Mouse (Mus musculus) cerebellum, postnatal 4 days (tissue): ENCODE results near the gene Vim.
"Not testable (repeated sequence)": the region's sequence is repeated elsewhere in the genome, so short reads cannot be mapped to it uniquely, and the experiment has no call there.

ENCODE experiments used
- DNase-seq, 2 experiments: peaks; one replicate each; pipeline ENCODE4 v3.0.0; 2022; ENCODE audit warnings: low spot score in 2 of 2, mixed read lengths in 1 of 2

Vim gene

DNA sequence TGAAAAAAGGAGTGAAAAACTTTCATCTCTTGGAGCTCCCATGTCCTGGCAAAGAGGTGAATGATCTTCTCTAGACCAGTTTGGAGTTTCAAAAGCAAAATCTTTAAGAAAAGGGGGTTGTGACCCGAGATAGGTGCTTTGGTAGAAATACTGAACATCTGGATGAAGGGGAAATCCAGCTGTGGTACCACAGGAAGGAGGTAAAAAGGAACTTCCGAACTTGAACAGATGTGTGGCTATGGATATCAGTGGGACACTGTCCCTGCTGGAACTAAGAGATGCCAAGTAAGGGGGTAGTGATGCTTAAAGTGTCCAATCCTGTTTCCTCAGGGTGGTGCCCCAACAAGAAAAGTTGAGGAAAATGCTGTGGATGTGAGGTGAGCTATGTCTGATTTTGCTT, 3.6 kb upstream of the Vim start:
- DNase-seq = no peak

DNA sequence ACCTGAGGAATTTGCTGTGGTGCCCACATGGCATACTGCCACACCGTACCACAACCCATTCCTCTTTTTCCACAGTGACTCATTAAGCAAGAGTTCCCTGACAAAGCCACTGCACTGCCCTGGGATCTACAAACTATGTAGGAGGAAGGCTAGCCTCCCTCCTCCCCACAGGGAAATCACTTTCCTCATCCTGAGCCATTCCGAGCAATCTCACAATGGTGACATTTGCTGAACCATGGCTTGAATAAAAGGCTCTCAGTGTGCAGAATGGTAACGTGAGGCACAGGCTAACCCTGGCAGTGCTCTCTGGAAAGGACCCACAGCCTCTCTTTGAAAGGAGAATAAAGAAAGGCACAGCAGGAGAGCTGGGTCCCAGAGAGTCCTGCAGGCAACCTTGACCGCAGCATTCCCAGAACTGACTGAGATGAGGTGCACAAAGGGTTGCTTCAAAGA, 1.6 kb upstream of the Vim start:
- DNase-seq = no peak

DNA sequence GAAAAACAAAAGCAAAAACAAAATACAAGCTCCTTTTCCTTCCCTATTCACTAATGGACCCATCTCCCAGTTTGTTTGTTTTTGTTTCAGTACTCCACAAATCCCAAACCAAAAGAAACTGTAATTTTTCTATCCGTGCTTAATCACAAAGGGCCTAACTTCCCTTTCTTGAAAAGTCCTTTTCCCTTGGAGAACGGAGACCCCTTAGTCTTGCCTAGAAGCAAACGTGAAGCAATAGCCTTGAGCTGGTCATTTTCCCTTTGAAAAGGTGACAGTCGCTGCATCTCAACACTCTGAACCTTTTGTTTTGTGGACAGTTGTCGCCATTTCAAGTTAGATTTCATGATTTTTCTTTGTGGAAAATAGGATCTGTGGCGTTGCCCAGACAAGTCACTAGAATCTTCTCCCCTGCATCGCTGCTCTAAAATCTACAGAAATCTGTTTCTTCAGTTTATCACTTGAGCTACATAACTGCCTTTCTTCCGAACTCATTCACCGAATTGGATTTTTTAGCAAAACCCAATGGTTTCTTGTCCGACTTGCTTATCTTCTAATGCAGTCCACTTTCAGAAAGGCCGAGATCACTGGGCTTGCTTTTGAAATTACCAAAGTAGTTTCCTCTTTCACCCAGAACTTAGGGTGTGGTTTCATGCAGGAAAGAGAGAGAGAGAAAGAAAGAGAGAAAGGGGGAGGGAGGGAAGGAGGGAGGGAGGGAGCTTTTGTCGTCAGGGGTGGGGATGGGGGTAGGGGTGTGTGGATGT, 900 bp upstream of the Vim start:
- no peak for DNase-seq

DNA sequence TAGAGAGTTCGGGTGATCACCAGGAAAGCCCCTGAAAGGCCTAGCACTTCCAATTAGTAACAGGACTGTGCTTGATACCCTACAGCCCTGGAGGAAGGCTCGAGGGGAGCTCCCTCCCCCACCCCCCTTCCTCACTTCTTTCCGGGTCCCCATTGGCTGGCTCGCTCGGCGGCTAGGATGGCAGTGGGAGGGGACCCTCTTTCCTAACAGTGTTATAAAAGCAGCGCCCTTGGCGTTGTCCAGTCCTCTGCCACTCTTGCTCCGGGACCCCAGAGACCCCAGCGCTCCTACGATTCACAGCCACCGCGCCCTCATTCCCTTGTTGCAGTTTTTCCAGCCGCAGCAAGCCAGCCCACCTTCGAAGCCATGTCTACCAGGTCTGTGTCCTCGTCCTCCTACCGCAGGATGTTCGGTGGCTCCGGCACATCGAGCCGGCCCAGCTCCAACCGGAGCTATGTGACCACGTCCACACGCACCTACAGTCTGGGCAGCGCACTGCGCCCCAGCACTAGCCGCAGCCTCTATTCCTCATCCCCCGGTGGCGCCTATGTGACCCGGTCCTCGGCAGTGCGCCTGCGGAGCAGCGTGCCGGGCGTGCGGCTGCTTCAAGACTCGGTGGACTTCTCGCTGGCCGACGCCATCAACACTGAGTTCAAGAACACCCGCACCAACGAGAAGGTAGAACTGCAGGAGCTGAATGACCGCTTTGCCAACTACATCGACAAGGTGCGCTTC, 506 bp downstream of the Vim start:
- peak; percentile 39 to 73 for DNase-seq

DNA sequence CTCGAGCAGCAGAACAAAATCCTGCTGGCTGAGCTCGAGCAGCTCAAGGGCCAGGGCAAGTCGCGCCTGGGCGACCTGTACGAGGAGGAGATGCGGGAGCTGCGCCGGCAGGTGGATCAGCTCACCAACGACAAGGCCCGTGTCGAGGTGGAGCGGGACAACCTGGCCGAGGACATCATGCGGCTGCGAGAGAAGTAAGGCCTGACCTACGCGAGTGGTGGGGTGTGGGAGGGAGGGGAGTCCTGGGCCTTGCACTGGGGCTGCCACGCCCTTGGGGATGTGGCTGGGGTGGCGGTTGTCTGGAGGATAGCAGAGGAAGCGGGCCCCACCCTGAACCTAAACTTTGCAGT, 1.0 kb downstream of the Vim start:
- DNase-seq = peak in 1 of 2 experiments; percentile 22

DNA sequence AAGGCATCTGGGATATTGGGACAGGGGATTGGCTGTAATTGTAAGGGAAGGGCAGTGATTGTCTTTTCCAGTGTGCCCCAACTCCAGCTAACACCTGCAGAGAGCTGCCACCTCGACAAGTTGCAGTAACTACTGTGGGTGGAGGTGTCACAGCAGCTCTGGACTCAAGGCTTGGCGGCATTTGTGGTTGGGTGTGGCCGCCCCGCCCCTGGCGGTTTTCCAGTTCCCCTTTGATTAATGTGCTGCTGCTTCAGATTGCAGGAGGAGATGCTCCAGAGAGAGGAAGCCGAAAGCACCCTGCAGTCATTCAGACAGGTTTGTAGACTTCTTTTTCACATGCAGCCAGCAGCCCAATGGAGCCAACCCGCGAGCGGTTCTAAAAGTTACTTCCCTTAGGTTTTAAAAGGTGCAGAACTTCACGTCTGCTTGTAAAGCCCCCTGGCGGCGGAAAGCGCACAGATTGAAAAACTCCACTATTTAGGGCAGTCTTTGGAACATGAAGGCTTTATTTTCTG, 1.6 kb downstream of the Vim start:
- DNase-seq = peak; percentile 53 to 74

DNA sequence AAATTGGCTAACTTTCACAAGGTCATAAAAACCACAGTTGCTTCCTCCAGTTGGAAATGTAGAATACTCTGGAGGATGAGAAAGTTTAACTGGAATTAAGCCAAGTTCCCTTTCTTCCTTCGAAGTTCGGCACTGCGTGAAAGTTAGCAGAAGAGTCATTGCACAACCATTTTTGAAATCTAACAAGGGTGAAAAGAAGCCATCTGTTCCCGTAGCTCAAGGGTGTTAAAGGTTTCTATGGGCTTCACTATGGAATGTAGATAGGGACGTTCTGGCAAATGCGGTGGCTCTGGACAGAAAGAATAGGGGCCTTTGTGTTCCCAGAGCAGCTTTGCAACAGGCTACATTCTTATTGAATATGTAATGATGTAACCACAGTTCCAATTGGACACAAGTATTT, 2.2 kb downstream of the Vim start:
- DNase-seq = no peak

DNA sequence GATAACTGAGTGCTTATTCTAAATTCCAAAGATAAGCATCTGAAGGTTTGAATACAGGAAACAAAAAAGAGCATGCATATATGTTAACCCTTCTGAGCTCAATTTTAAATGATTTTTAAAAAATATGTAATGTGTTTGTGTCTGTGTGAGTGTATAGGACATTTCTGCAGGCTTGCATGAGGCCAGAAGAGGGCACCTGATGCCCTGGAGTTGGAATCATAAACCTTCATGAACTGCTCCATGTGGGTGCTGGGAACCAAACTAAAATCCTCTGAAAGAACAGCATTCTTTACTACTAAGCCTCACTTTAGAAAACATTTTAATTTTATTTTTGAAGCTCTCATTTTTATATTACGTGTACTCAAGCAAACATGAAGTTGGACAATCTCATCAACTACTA, 3.7 kb downstream of the Vim start:
- no peak for DNase-seq

DNA sequence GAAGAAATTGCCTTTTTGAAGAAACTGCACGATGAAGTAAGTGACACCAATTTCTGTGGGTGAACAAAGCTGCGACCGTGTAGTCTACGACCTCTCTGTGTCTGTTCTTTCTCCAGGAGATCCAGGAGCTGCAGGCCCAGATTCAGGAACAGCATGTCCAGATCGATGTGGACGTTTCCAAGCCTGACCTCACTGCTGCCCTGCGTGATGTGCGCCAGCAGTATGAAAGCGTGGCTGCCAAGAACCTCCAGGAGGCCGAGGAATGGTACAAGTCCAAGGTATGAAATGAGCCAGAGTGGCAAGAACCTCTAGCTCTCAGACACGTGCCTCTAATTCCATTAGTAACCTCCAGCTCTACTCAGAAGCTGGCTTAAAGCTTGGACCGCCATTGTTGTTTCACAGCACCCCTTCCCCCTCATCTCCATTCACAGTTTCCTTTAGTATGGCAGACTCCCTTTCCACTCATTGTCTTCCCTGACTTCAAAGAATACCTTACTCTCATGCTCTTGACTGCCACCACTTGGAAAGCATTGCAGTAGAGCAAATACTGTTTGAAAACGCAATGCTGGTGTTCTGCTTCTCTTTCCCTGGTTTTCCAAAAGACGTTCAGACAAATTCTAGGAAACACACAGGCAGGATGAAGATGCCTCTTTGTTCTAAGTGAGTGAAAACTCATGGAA, 4.9 kb downstream of the Vim start:
- DNase-seq = no peak

DNA sequence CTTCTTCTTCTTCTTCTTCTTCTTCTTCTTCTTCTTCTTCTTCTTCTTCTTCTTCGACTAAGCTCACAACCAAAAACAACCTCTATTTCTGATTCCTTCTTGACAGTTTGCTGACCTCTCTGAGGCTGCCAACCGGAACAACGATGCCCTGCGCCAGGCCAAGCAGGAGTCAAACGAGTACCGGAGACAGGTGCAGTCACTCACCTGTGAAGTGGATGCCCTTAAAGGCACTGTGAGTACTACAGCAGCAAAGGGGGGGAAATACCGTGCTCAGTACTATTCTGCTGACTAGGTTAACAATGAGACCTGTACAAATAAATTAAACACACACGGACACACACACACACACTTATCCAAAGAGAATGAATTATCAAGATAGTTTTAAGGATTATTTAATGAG, 5.6 kb downstream of the Vim start:
- no peak for DNase-seq

DNA sequence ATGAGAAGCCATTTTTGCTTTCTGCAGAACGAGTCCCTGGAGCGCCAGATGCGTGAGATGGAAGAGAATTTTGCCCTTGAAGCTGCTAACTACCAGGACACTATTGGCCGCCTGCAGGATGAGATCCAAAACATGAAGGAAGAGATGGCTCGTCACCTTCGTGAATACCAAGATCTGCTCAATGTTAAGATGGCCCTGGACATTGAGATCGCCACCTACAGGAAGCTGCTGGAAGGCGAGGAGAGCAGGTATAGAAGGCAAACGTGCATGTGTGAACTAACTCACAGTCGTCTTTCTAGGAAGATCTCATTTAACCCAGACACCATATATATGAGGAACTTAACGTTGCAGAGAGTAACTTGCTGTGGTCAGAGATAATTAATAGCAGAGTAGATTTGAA, 6.3 kb downstream of the Vim start:
- DNase-seq = peak in 1 of 2 experiments; percentile 27

DNA sequence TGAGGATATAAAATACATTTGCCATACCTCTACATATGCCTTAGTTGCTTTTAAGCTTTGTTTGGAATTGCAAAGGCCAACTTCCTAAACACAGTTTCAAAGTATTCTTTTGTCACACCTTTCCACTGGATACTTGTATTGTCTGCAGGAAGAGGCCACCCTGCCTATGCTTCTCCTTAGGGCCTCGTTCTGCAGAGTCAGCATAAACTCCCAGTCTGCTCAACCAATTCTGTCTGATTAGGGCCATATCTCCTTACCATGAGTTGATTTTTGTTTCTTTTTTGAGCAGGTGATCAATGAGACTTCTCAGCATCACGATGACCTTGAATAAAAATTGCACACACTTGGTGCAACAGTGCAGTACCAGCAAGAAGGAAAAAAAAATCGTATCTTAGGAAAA, 8.5 kb downstream of the Vim start:
- DNase-seq = no peak

DNA sequence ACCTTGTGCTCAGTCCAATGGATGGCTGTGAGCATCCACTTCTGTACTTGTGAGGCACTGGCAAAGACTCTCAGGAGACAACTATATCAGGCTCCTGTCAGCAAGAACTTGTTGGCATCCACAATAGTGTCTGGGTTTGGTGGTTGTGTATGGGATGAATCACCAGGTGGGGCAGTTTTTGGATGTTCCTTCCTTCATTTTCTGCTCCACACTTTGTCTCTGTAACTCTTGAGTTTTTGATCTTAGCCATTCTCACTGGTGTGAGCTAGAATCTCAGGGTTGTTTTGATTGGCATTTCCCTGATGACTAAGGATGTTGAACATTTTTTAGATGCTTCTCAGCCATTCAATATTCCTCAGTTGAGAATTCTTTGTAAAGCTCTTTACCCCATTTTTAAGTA, 10.0 kb downstream of the Vim start:
- not testable (repeated sequence) for DNase-seq

DNA sequence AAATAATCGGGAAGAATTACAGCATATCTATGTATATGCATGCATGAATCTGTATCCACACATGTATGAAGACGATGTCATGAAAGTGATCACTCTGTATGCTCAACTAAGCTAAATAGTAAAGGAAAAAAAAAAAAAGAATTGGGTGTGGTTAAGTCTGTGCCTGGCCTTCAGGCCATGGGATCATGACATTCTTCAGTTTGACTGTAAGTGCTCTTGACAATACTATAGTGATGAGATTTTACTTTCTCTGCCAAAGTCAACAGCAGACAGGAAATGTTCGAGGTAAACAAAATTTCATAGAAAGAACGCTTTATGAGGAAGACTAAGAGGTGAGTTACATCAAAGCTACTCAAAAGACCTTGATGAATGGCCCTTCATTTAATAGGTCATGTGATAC, 19.6 kb downstream of the Vim start:
- DNase-seq = no peak

DNA sequence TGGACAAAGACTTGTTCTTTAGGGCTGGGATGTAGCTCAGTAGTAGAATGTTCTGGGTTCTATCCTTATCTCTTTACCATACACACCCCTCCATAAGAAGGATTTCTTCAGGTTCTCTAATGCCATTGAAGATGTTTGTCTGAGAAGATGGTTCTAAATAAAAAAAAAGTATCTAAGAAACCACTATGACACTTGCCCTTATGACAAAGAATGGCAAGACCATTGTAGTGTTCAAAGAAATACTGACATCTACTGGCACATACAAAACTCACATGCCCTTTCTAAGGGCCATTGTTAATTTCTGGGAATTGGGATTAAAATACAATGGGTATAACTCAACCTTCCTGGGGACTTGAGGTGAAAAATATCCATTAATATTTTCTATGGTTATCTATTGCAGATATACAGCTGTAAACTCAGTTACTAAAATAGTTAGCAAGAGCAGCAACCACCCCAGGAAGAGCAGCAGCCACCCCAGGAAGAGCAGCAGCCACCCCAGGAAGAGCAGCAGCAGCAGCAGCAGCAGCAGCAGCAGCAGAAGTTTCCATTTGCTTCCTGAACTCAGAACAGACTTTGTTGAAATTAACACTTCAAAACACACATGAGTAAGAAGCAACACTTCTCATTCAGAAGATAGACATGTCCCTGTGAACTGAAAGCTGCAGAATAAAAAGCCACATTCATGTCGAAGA, 23.4 kb downstream of the Vim start:
- no peak for DNase-seq

DNA sequence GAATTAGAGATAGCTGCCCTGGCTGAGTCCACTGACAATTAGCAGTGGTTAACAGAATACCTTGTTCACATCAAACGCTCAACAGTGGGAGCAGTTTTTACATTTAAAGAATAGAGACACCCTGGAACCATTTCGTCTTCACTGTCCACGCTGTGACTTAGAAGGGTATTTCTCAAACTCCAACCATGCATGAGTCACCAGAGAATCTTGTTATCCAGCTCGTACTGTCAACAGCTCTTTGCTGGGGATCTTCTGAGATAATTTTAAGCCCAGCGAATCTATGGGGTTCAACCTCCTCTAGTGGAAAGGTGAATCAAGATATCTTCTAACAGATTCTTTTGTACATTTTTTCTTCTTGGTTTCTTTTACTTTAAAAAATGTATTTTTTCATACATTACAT, 24.4 kb downstream of the Vim start:
- no peak for DNase-seq

DNA sequence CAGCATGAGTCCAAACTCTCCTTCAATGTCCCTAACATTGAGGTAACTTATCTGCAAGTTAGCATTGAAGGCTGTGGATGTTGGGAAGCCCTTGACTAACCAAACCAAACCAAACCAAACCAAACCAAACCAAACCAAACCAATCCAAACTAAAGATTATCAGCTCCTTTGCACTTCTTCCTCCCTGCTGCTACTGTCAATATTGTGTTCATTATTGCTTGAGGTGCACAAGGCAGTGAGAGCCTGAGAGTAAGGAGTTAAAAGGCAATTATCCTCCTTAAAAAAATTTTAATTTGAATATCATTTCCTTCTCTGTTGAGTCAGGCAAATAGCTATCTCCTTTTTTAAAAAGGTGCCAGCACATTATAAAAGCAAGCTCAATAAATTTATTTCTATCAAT, 29.4 kb downstream of the Vim start:
- no peak for DNase-seq

DNA sequence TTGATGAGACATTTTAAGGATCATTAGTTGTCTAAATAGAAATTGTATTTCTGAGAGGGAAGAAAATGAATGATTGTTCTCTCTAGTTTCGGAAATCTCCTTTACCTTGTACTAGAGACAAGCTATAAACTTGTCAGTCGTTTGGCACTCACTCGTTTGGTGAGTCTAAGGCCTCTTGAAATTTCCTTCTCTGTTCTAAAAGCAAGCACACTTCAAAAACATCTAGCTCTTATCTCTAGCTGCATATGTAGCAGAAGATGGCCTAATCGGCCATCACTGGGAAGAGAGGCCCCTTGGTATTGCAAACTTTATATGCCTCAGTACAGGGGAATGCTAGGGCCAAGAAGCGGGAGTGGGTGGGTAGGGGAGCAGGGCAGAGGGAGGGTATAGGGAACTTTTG, 29.9 kb downstream of the Vim start:
- DNase-seq = not testable (repeated sequence)

DNA sequence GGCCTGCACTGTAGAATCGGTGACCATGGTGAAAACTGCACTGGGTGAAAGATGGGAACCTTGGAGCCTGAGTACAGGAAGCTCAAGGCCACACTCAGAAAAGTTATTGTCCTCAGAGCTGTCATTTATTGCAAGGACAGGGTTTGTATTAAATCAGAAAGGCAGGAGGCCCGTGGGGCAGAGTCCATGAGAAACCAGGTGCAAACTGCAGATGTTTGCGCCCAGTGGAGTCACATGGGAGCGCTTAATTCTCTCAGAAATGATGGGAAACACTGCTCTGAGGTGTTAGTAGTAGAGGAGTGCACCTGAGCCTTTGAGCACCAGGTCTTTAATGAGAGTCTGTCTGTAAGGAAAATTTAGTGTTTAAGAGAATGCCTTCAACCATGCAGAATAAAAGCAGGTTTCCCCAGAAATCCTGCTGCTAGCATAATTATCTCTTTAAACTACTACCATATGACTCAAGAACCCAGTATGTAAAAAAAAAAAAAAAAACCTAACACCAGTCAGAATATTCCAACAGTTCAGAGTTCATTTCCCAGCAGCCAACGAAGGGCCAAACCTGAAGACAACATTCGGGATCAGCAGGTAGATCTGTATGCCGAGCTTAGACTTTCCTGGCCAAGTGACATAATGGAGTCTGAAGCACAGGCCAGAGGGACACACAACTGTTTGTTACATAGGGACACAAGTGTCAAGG, 56.6 kb downstream of the Vim start:
- DNase-seq = no peak
